Mouse (Mus musculus): ENCODE measurements around the gene Spop. TPM values are rescaled to one million over a fixed set of nuclear protein-coding genes. Genes with fewer than 3 reads are reported as not detected.

Gene Spop
- total RNA-seq (2014; fragmentation: Nextera tagmentation) (60.4 and 70.5 TPM in 2 replicates), total RNA-seq (2017) (23.9 and 28.8 TPM in 2 replicates), polyA plus RNA-seq (2012) (21.8 and 29.2 TPM in 2 replicates)

DNA sequence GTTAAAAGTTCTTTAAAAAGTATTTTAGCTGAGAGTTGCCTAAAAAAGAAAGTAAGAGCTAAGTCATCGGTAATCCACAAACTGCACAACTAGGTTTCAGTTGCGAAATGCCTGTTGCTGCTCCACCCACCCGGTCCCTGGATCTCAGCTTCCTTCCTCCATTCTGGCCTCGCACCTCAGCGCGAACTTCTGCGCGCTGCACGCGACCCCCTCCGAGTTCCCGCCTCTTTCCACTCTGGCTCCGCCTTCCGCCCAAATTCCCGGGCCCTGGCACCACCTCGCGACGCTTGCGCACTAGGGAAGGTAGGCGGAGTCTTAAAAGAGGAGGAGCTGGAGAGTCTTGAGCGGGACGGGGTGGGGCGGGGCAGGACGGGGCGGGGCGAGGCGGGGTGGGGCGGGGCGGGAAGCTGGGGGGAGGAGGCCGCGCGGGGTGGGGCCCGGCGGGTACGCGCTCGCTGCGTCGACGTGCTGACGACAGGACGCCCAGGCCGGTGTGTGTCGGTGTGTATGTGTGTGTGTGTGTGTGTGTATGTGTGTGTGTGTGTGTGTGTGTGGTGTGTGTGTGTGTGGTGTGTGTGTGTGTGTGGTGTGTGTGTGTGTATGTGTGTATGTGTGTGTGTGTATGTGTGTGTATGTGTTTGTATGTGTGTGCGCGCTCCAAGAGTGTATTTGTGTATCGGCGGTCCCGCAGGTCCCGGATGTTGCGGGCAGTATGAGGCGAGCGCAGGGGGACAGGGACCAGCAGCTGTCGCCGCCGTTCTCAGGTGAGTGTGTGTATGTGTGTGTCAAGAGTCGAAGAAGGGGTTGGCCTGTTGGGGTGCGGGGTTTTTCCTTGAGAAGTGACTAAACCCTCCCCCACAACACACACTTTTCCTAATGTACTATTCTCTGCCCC is at the start of gene Spop:
Spop (plus strand) TSS at position 440 of the 895 bp plus-strand sequence.
- TF ChIP-seq CTCF (IDR thresholded peaks at IDR 0.05; ENCODE audit: low read depth, low read length) (no peak), POLR2AphosphoS5 (IDR thresholded peaks at IDR 0.05; ENCODE audit: insufficient replicate concordance, low read depth, low read length) (no peak), GATA2 (IDR thresholded peaks at IDR 0.05; ENCODE audit: borderline replicate concordance, low read depth, low read length) (no peak), GATA1 (IDR thresholded peaks at IDR 0.05; ENCODE audit: borderline replicate concordance, low read length) (no peak)
- Histone ChIP-seq H3K27me3 (ENCODE audit: insufficient read depth, low read length) (peaks cover 13% of the 10 kb centered on the region), H3K36me3 (replicated peaks) (peaks cover 16% of the 10 kb centered on the region), H3K9me3 (replicated peaks) (no peaks in the 10 kb centered on the region), H3K4me1 (ENCODE audit: insufficient read depth, low read depth, low read length) (peaks cover 39% of the 10 kb centered on the region), H3K4me3 (ENCODE audit: low read depth, low read length) (peak within 1 kb of the TSS; percentile 78)
- DNase-seq (ENCODE audit: low spot score) (peak; percentile 57), ATAC-seq (ENCODE audit: extremely low read depth, insufficient number of reproducible peaks, low FRiP score, poor library complexity, severe bottlenecking) (peak; percentile 73)

DNA sequence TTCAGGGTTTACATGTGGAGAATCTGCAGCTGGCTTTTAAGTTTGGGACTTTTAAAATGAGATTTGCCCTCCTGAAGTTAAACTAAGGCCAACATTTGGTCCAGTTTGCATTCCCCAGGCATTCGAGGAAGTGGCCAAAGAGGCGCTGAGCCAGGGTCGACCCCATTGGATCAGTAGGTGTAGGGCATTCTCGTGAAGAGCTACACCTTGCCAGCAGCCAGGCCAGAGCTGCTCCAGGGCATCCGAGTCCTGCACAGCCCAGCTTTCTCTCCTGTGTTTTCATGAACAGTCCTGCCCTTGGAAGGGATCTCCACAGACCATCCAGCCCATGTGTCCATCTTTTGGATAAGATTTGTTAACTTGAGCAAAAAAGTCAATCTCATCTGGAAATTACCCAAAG is 49.5 kb upstream of the Spop start:
- DNase-seq (ENCODE audit: low spot score) (no peak), ATAC-seq (ENCODE audit: extremely low read depth, insufficient number of reproducible peaks, low FRiP score, poor library complexity, severe bottlenecking) (no peak)
- TF ChIP-seq TAL1 (conservative IDR thresholded peaks at IDR 0.05; ENCODE audit: low read depth, low read length) (no peak), POLR2AphosphoS5 (IDR thresholded peaks at IDR 0.05; ENCODE audit: insufficient replicate concordance, low read depth, low read length) (no peak), CTCF (IDR thresholded peaks at IDR 0.05; ENCODE audit: low read depth, low read length) (no peak), GATA2 (IDR thresholded peaks at IDR 0.05; ENCODE audit: borderline replicate concordance, low read depth, low read length) (no peak), GATA1 (IDR thresholded peaks at IDR 0.05; ENCODE audit: borderline replicate concordance, low read length) (no peak)
- Histone ChIP-seq H3K27me3 (ENCODE audit: insufficient read depth, low read length) (no peaks in the 10 kb centered on the region), H3K36me3 (replicated peaks) (peaks cover 86% of the 10 kb centered on the region), H3K4me1 (ENCODE audit: insufficient read depth, low read depth, low read length) (peaks cover 10% of the 10 kb centered on the region), H3K4me3 (ENCODE audit: low read depth, low read length) (no peak overlapping the region), H3K9me3 (replicated peaks) (no peaks in the 10 kb centered on the region)

DNA sequence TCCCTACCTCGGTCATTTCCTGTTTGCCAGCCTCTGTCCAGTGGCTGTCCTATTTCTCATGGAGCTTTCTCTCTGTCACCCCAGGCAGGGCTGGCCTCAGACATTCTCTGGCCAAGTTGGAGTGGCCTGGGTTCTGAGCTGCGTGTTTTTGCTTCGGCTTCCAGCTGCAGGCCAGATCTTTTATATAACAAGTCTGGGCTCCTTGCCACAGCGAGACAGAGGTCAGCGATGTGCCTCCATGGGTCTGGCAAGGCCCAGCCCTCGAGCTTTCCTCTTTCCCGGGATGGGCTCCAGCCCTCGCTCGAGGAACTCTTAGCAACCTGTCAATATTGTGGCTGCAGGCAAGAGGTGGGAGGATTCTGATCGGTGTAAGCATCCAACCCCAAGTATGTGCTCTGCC is 48.3 kb upstream of the Spop start:
- Histone ChIP-seq H3K4me3 (ENCODE audit: low read depth, low read length) (no peak overlapping the region), H3K9me3 (replicated peaks) (no peaks in the 10 kb centered on the region), H3K27me3 (ENCODE audit: insufficient read depth, low read length) (no peaks in the 10 kb centered on the region), H3K4me1 (ENCODE audit: insufficient read depth, low read depth, low read length) (peaks cover 18% of the 10 kb centered on the region), H3K36me3 (replicated peaks) (peaks cover 86% of the 10 kb centered on the region)
- ATAC-seq (ENCODE audit: extremely low read depth, insufficient number of reproducible peaks, low FRiP score, poor library complexity, severe bottlenecking) (no peak), DNase-seq (ENCODE audit: low spot score) (no peak)
- TF ChIP-seq CTCF (IDR thresholded peaks at IDR 0.05; ENCODE audit: low read depth, low read length) (no peak), TAL1 (conservative IDR thresholded peaks at IDR 0.05; ENCODE audit: low read depth, low read length) (no peak), GATA2 (IDR thresholded peaks at IDR 0.05; ENCODE audit: borderline replicate concordance, low read depth, low read length) (no peak), POLR2AphosphoS5 (IDR thresholded peaks at IDR 0.05; ENCODE audit: insufficient replicate concordance, low read depth, low read length) (no peak), GATA1 (IDR thresholded peaks at IDR 0.05; ENCODE audit: borderline replicate concordance, low read length) (no peak)

DNA sequence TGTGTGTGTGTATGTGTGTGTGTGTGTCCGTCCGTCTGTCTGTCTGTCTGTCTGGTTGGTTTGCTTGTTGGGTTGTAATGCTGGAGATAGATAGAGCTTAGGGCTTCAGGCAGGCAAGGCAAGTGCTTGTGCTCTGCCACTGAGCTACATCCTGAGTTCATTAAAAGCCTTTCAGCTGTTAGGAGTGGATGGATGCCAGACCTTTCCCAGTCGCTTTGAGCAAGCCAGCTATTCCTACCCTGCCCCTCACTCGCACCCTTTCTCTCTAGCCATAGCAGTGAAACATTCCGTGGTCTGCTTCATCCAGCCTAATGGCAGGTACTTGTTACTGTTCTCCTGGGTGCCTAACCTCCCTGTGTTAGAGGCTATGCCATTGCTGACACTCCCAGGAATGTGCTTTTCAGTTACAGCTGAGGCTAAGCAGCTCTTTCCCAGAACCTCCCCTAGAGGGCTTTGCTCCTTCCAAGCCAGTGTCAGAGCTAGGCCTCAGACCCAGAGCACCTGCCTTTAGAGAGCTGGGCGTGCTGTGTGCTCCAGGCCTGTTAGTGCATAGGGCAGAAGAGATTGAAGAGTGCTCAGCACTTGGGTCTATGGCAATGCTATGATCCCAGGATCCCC is 47.5 kb upstream of the Spop start:
- peaks cover 86% of the 10 kb centered on the region for H3K36me3 ChIP-seq (replicated peaks)
- H3K4me1 ChIP-seq (ENCODE audit: insufficient read depth, low read depth, low read length): peaks cover 18% of the 10 kb centered on the region

GRCm38 (mm10) chr11:95367011-95367735 is 46.7 kb upstream of the Spop start:
- Histone ChIP-seq H3K4me1 (ENCODE audit: insufficient read depth, low read depth, low read length) (peaks cover 18% of the 10 kb centered on the region), H3K9me3 (replicated peaks) (no peaks in the 10 kb centered on the region), H3K4me3 (ENCODE audit: low read depth, low read length) (no peak overlapping the region), H3K36me3 (replicated peaks) (peaks cover 93% of the 10 kb centered on the region), H3K27me3 (ENCODE audit: insufficient read depth, low read length) (no peaks in the 10 kb centered on the region)
- TF ChIP-seq CTCF (IDR thresholded peaks at IDR 0.05; ENCODE audit: low read depth, low read length) (no peak), POLR2AphosphoS5 (IDR thresholded peaks at IDR 0.05; ENCODE audit: insufficient replicate concordance, low read depth, low read length) (no peak), GATA1 (IDR thresholded peaks at IDR 0.05; ENCODE audit: borderline replicate concordance, low read length) (no peak), TAL1 (conservative IDR thresholded peaks at IDR 0.05; ENCODE audit: low read depth, low read length) (no peak), GATA2 (IDR thresholded peaks at IDR 0.05; ENCODE audit: borderline replicate concordance, low read depth, low read length) (no peak)
- no peak for ATAC-seq (ENCODE audit: extremely low read depth, insufficient number of reproducible peaks, low FRiP score, poor library complexity, severe bottlenecking)
- DNase-seq (ENCODE audit: low spot score): no peak

More for the DNA sequence above, 47.5 kb upstream of the Spop start:
- Histone ChIP-seq H3K27me3 (ENCODE audit: insufficient read depth, low read length) (no peaks in the 10 kb centered on the region), H3K4me3 (ENCODE audit: low read depth, low read length) (no peak overlapping the region), H3K9me3 (replicated peaks) (no peaks in the 10 kb centered on the region)
- DNase-seq (ENCODE audit: low spot score) (no peak), ATAC-seq (ENCODE audit: extremely low read depth, insufficient number of reproducible peaks, low FRiP score, poor library complexity, severe bottlenecking) (no peak)
- TF ChIP-seq GATA2 (IDR thresholded peaks at IDR 0.05; ENCODE audit: borderline replicate concordance, low read depth, low read length) (no peak), POLR2AphosphoS5 (IDR thresholded peaks at IDR 0.05; ENCODE audit: insufficient replicate concordance, low read depth, low read length) (no peak), TAL1 (conservative IDR thresholded peaks at IDR 0.05; ENCODE audit: low read depth, low read length) (no peak), CTCF (IDR thresholded peaks at IDR 0.05; ENCODE audit: low read depth, low read length) (no peak), GATA1 (IDR thresholded peaks at IDR 0.05; ENCODE audit: borderline replicate concordance, low read length) (no peak)

All from G1E (cell line).